Mouse (Mus musculus): ENCODE measurements around the gene Srrm1. TPM values are rescaled to one million over a fixed set of nuclear protein-coding genes. Genes with fewer than 3 reads are reported as not detected.

The Srrm1 gene
- polyA plus RNA-seq, 2 experiments = 176 to 197 TPM

DNA sequence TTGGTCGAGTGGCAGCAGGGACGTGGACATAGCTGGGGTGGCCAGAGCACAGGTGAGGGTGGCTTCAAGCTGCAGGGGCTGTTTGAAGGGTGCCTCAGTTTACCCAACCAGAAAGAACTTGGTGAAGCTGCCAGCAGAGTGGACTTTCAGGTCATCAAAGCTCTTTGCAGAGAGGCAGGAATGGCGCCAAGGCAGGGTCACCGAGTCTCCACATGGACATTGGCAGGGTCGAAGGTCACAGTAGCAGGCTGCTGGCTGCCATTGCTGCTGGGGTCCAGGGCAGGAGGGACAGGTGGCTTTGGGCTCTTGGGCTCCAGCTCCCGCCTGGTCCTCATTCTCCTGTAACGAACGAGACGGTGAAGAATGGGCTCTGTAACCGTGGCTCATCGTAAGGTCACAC is 17.3 kb upstream of the Srrm1 start:
- Histone ChIP-seq H3K9ac (ENCODE audit: low read depth, low read length, severe bottlenecking) (no peak overlapping the region), H3K27me3 (ENCODE audit: control insufficient read depth, insufficient read depth, low read length) (no peaks in the 10 kb centered on the region), H3K4me2 (replicated peaks; ENCODE audit: low read depth, low read length, severe bottlenecking) (no peak overlapping the region), H3K4me1 (ENCODE audit: control insufficient read depth, insufficient read depth, low read length) (no peaks in the 10 kb centered on the region), H3K36me3 (ENCODE audit: control insufficient read depth, insufficient read depth, low read length) (no peaks in the 10 kb centered on the region), H3K4me3 (replicated peaks; ENCODE audit: low read length) (no peak overlapping the region), H3K9me3 (ENCODE audit: control insufficient read depth, low read length) (no peaks in the 10 kb centered on the region), H3K27ac (replicated peaks; ENCODE audit: low read depth, low read length) (no peak overlapping the region)
- ATAC-seq (ENCODE audit: low FRiP score, low read depth) = no peak
- DNase-seq (ENCODE audit: low spot score) = no peak
- TF ChIP-seq POLR2A (IDR thresholded peaks at IDR 0.05; ENCODE audit: borderline replicate concordance, extremely low read depth, insufficient read depth, insufficient read length) = no peak
- WGBS = 70% methylated on average over 11 of the region's 11 CpGs

DNA sequence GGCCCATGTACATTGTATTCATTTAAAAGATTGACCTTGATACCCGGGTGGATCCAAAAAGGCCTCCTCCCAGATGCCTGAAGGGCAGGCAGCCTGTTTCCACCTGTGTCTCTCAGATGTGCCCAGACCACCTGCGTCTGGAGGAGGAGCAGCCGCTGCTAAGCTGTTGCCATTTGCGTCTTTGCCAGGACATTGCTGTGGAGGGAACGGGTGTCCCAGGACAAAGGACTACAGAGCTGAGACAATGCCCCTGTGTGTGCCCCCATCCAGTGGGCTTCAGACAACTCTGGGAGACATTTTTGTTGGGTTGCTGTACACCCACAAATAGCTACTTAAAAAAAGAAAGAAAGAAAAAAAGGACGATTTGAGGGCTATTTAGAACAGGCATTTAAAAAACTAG is 9.7 kb upstream of the Srrm1 start:
- no peak for DNase-seq (ENCODE audit: low spot score)
- Histone ChIP-seq H3K9ac (ENCODE audit: low read depth, low read length, severe bottlenecking) (no peak overlapping the region), H3K36me3 (ENCODE audit: control insufficient read depth, insufficient read depth, low read length) (no peaks in the 10 kb centered on the region), H3K4me1 (ENCODE audit: control insufficient read depth, insufficient read depth, low read length) (no peaks in the 10 kb centered on the region), H3K4me3 (replicated peaks; ENCODE audit: low read length) (no peak overlapping the region), H3K27ac (replicated peaks; ENCODE audit: low read depth, low read length) (no peak overlapping the region), H3K9me3 (ENCODE audit: control insufficient read depth, low read length) (no peaks in the 10 kb centered on the region), H3K27me3 (ENCODE audit: control insufficient read depth, insufficient read depth, low read length) (no peaks in the 10 kb centered on the region), H3K4me2 (replicated peaks; ENCODE audit: low read depth, low read length, severe bottlenecking) (no peak overlapping the region)
- ATAC-seq (ENCODE audit: low FRiP score, low read depth) = no peak
- WGBS = 30% methylated on average over 6 of the region's 6 CpGs
- no peak for TF ChIP-seq POLR2A (IDR thresholded peaks at IDR 0.05; ENCODE audit: borderline replicate concordance, extremely low read depth, insufficient read depth, insufficient read length)

DNA sequence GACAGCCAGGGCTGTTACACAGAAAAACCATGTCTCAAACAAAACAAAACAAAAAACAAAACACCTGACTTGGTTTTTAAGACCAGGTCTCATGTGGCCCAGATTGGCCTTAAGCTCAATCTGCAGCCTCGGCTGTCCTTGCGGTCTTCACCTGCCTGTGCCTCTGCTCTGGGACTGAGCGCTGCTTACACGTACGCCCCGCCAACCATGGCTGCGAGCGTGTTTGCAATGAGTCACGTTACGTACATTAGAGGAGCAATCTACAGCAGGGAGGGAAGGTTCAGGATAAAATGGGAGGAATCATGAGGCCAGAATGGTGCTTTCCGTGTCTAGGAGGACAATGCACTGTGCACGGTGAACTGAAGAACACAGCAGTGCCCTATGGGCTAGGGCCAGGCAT is 8.6 kb upstream of the Srrm1 start:
- DNase-seq (ENCODE audit: low spot score) (no peak), ATAC-seq (ENCODE audit: low FRiP score, low read depth) (no peak)
- H3K27me3 ChIP-seq (ENCODE audit: control insufficient read depth, insufficient read depth, low read length) = no peaks in the 10 kb centered on the region
- H3K4me3 ChIP-seq (replicated peaks; ENCODE audit: low read length) = no peak overlapping the region
- no peaks in the 10 kb centered on the region for H3K36me3 ChIP-seq (ENCODE audit: control insufficient read depth, insufficient read depth, low read length)
- no peak overlapping the region for H3K4me2 ChIP-seq (replicated peaks; ENCODE audit: low read depth, low read length, severe bottlenecking)
- H3K4me1 ChIP-seq (ENCODE audit: control insufficient read depth, insufficient read depth, low read length) = no peaks in the 10 kb centered on the region
- H3K9ac ChIP-seq (ENCODE audit: low read depth, low read length, severe bottlenecking) = no peak overlapping the region
- no peaks in the 10 kb centered on the region for H3K9me3 ChIP-seq (ENCODE audit: control insufficient read depth, low read length)
- WGBS = 85% methylated on average over 12 of the region's 12 CpGs
- no peak for TF ChIP-seq POLR2A (IDR thresholded peaks at IDR 0.05; ENCODE audit: borderline replicate concordance, extremely low read depth, insufficient read depth, insufficient read length)
- no peak overlapping the region for H3K27ac ChIP-seq (replicated peaks; ENCODE audit: low read depth, low read length)

DNA sequence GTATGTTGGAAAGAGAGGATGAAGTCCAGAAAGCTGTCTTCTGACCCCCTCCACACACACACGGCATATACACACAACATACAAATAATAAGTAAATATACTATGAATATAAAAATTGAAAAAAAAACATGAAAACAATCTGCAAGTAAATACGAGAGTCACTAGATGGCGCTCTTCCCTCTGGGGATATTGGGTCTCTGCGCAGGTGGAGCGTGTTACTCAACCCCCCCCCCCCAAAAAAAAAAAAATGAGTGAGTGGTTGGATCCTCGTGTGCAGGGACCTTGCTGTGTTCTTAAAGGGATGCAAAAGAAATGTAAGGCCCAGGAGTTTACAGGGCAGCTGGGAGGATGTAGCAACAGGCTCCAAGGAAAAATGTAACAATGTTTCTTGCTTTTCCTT is 5.6 kb upstream of the Srrm1 start:
- H3K4me3 ChIP-seq (replicated peaks; ENCODE audit: low read length) = no peak overlapping the region
- no peaks in the 10 kb centered on the region for H3K36me3 ChIP-seq (ENCODE audit: control insufficient read depth, insufficient read depth, low read length)
- H3K9ac ChIP-seq (ENCODE audit: low read depth, low read length, severe bottlenecking) = no peak overlapping the region
- H3K27me3 ChIP-seq (ENCODE audit: control insufficient read depth, insufficient read depth, low read length) = no peaks in the 10 kb centered on the region
- no peak overlapping the region for H3K27ac ChIP-seq (replicated peaks; ENCODE audit: low read depth, low read length)
- under 1% methylated on average over 5 of the region's 6 CpGs for WGBS
- no peak for TF ChIP-seq POLR2A (IDR thresholded peaks at IDR 0.05; ENCODE audit: borderline replicate concordance, extremely low read depth, insufficient read depth, insufficient read length)
- ATAC-seq (ENCODE audit: low FRiP score, low read depth) (no peak), DNase-seq (ENCODE audit: low spot score) (peak; percentile 74)
- peaks cover 7% of the 10 kb centered on the region for H3K4me1 ChIP-seq (ENCODE audit: control insufficient read depth, insufficient read depth, low read length)
- no peak overlapping the region for H3K4me2 ChIP-seq (replicated peaks; ENCODE audit: low read depth, low read length, severe bottlenecking)
- no peaks in the 10 kb centered on the region for H3K9me3 ChIP-seq (ENCODE audit: control insufficient read depth, low read length)

DNA sequence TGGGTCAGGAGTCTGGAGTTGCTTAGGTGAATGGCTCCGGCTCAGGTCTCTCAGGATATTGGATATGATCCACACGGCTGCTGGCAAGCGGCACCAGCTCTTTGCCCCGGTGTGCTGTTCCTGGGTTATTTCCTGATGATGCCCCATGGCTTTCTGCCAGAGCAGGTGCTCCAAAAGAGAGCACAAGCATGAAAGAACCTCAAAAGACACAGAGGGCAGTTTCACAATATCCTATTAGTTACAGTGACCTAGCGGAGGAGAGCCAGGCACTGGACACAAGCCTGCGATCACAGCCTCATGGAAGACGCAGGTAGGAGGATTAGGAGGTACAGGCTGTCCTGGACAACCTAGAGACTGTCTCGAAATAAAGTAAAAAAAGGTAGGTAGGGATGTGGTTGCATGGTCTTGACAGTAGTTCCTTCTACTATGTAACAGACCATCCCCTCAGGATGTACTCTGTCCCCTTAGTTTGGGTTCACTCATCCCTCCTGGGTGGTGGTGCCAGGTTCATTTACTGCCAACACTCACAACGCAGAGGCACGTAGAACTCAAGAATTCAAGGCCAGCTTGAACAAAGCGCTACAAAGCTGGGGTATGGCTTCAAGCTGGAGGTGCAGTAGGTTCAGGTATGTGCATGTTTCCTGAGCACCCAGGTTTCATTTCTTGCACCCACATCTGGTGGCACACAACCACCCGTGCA is 4.2 kb upstream of the Srrm1 start:
- no peak overlapping the region for H3K4me2 ChIP-seq (replicated peaks; ENCODE audit: low read depth, low read length, severe bottlenecking)
- H3K9me3 ChIP-seq (ENCODE audit: control insufficient read depth, low read length) = no peaks in the 10 kb centered on the region
- no peak overlapping the region for H3K27ac ChIP-seq (replicated peaks; ENCODE audit: low read depth, low read length)
- 86% methylated on average over 12 of the region's 12 CpGs for WGBS
- no peak overlapping the region for H3K9ac ChIP-seq (ENCODE audit: low read depth, low read length, severe bottlenecking)
- H3K27me3 ChIP-seq (ENCODE audit: control insufficient read depth, insufficient read depth, low read length) = no peaks in the 10 kb centered on the region
- H3K4me1 ChIP-seq (ENCODE audit: control insufficient read depth, insufficient read depth, low read length) = peaks cover 7% of the 10 kb centered on the region
- DNase-seq (ENCODE audit: low spot score) (no peak), ATAC-seq (ENCODE audit: low FRiP score, low read depth) (no peak)
- H3K4me3 ChIP-seq (replicated peaks; ENCODE audit: low read length) = no peak overlapping the region
- TF ChIP-seq POLR2A (IDR thresholded peaks at IDR 0.05; ENCODE audit: borderline replicate concordance, extremely low read depth, insufficient read depth, insufficient read length) = no peak
- no peaks in the 10 kb centered on the region for H3K36me3 ChIP-seq (ENCODE audit: control insufficient read depth, insufficient read depth, low read length)

All from limb, embryonic 14.5 days (tissue).